Mouse (Mus musculus) adrenal gland, postnatal 10 days (tissue): ENCODE data around the gene Uba52. TPM values are rescaled to one million over a fixed set of nuclear protein-coding genes. Genes with fewer than 3 reads are reported as not detected.

ENCODE experiments used
- DNase-seq: peaks from one replicate; pipeline ENCODE4 v3.0.0; 2021; ENCODE audit warnings: mixed read lengths
- long read RNA-seq, 2 experiments: library from polyadenylated mRNA; stranded (forward); transcript quantifications; one replicate each; pipeline ENCODE4 v2.0.0; 2021
- total RNA-seq, 2 experiments: library from RNA; stranded (reverse); gene quantifications; 2 replicates each; pipeline ENCODE4 v1.2.3; 2021

The Uba52 gene
- total RNA-seq = 1,000 to 10,000 TPM; 1,751 to 1,916 TPM
- long read RNA-seq, experiment 1, transcript Uba52-203 (4 exons, 711 nt) = major isoform, 1,112 of 1,384 reads
- long read RNA-seq, experiment 1, transcript Uba52-201 (4 exons, 541 nt) = minor isoform, 121 of 1,384 reads
- long read RNA-seq, experiment 1, transcript Uba52-205 (4 exons, 705 nt) = minor isoform, 81 of 1,384 reads
- long read RNA-seq, experiment 1, transcript Uba52-208 (3 exons, 387 nt) = minor isoform, 19 of 1,384 reads
- long read RNA-seq, experiment 1, partial matches to known transcripts = 0 of 1,384 reads
- long read RNA-seq, experiment 1, other reads (novel, unspliced or antisense) = 32 of 1,384 reads
- long read RNA-seq, experiment 2, transcript Uba52-208 (3 exons, 387 nt) = minor isoform, 12 of 1,120 reads
- long read RNA-seq, experiment 2, transcript Uba52-201 (4 exons, 541 nt) = minor isoform, 90 of 1,120 reads
- long read RNA-seq, experiment 2, transcript Uba52-205 (4 exons, 705 nt) = minor isoform, 64 of 1,120 reads
- long read RNA-seq, experiment 2, transcript Uba52-203 (4 exons, 711 nt) = major isoform, 918 of 1,120 reads
- long read RNA-seq, experiment 2, partial matches to known transcripts = 8 of 1,120 reads
- long read RNA-seq, experiment 2, other reads (novel, unspliced or antisense) = 21 of 1,120 reads

- peak; percentile 98 for DNase-seq
Measured at GRCm38 (mm10) chr8:70510228-70510915, at the start of gene Uba52. Gene Uba52 (minus strand): TSS chr8:70510801.

DNA sequence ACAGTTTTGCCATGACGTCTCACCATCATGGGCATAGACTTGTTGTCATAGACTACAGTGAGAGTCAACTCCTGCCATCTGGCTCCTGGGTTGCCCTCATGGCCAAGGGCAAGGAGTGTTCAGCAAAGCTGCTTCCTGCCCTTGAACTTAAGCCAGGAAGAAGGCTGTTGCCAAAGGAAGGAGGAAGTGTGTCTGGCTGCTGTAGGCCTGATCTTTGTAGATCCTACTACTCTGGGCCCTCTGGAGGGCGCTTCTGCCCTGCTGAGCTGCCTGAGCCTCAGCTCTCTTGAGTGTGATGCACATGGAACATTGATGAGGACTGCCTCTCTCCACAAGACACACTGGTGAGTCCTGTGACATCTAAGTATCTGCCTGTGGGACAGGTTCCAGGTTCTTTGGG, 49.5 kb upstream of the Uba52 start:
- peak; percentile 80 for DNase-seq

DNA sequence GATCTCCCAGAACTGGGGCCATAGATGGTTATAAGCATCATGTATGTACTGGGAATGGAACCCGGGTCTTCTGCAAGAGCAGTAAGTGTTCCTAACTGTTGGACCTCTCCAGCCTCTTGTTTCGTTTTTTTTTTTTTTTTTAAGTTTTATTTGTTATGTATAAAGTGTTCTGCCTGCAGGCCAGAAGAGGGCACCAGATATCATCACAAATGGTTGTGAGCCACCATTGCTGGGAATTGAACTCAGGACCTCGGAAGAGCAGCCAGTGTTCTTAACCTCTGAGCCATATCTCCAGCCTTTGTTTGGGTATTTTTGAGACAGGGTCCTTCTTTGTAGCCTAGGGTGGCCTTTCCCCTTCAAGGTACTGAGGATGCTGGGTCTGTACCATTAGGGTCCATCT, 48.4 kb upstream of the Uba52 start:
- DNase-seq = no peak

DNA sequence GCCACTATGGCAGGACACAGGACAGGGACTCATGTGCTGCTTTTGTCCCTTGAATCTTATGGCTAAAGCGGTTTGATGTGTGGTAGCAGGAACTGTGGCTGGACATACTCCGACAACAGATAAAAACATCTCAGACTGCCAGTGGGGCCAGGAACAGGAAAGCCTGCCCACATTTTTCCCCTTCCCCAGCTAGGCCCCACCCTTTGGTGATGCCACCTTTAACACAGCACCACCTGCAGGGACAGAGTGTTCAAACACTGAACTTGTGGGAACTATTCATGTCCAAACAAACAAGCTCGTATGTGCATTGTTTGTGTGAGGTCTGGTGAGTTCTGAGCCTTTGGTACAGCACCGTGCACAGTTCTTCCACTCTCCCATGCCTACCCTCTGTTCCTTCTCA, 47.7 kb upstream of the Uba52 start:
- no peak for DNase-seq

DNA sequence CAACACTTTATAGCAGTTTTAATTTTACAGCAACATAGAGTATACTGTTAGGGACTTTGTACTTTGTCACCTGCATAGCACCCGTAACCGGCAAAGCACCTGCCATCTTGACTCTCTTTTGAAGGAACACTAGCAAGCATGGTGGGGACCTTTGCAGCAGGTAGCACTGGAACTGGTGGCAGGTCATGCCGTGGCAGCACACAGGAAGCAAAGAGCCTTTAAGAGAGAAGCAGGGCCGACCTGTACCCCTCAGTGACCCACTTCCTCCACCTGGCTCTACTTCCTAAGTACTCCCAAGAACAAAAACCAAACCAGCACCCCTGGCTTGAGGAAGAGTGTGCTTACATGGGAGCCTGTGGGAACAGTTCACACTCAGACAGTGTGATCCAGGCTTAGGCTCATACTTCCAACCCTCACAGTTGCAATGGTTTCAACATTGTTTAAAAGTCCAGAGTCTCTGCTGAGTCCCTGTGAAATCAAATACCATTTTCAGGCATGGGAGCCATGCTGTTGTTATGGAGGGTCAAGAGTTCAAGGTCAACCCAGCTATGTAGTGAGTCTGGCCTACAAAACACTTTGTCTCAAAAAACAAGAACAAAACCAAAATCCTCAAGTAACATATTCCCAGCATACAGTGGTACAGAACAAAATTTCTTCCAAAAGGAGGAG, 44.6 kb upstream of the Uba52 start:
- no peak for DNase-seq

DNA sequence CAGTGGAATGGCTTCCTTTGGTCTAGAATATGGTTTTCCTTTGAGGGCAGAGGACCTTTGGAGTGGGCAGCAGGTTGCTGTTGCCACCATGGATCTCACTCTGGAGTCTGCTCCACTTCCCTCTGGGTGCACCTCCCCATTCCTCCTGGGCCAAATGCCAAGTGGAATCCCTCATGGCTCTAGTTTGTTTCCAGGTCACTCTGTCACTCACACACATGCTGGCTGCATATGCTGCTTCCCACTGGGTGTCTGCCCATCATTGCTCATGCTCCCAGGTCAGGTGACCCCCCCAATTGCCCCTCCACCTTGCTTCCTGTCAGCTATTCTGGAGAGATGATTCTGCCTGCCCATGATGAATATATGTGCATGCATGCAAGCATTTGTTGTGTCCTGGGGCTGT, 43.1 kb upstream of the Uba52 start:
- peak; percentile 86 for DNase-seq

DNA sequence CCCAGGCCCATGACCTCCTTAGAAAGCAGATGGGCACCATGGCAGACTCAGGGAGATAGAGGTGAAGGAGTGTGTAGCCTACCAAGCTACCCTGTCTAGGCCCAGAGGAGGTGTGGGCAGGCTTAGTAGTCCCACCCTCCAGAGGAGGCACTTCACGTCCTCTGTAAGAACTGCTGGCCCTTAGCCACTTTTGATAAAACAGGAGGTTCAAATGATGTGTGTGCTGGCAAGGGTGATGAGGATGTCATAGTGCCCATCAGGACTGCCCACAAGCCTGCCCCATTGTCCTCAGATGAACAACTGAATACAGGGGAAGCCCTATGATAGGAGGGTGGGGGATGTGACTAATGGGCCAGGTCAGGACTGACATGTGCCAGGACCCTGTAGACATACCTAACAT, 42.2 kb upstream of the Uba52 start:
- DNase-seq = no peak

GRCm38 (mm10) chr8:70551558-70552161, 41.1 kb upstream of the Uba52 start:
- no peak for DNase-seq

GRCm38 (mm10) chr8:70549412-70550184, 39.0 kb upstream of the Uba52 start:
- no peak for DNase-seq

DNA sequence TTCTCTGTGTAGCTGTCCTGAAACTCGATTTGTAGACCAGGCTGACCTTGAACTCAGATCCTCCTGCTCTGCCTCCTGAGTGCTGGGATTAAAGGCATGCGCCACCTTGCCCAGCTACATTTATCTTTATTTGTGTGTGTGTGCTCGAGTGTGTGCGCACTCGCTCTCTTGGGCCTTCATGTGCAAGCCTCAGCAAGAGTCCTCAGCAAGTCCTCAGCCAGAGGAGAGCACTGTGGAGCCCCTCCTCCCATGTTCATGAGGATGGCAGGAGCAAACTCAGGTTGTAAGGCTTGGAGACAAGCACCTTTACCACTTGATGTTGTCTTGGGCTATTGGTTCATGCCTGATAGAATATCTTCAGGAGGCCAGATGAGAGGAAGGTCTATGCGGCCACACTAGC, 37.2 kb upstream of the Uba52 start:
- no peak for DNase-seq

GRCm38 (mm10) chr8:70546412-70546811, 35.8 kb upstream of the Uba52 start:
- no peak for DNase-seq

DNA sequence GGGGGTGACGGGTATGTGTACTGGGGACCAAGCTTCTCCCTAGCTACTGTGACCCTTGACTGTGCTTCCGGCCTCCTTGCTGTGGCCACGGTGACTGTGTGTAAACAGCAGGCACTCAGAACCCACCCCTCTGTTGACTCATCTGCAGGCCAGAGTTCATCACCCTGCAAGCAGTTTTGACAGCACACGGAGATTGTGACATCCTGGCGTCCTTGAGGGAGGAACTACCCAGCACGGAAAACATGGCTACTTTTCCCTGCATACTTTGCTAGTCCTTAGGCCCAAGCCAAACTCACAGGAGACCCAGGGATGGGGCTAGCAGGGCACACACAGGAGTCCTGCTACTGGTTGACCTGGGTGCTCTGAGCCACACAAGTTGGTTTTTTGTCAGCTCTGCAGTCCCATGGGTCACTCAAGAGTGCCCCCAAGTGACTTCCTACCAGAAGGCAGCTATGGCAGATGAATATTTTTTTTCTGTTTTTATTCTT, 33.6 kb upstream of the Uba52 start:
- peak; percentile 82 for DNase-seq

GRCm38 (mm10) chr8:70541081-70541480, 30.5 kb upstream of the Uba52 start:
- DNase-seq = no peak

- no peak for DNase-seq
Measured at GRCm38 (mm10) chr8:70540507-70541071, 30.0 kb upstream of the Uba52 start.

DNA sequence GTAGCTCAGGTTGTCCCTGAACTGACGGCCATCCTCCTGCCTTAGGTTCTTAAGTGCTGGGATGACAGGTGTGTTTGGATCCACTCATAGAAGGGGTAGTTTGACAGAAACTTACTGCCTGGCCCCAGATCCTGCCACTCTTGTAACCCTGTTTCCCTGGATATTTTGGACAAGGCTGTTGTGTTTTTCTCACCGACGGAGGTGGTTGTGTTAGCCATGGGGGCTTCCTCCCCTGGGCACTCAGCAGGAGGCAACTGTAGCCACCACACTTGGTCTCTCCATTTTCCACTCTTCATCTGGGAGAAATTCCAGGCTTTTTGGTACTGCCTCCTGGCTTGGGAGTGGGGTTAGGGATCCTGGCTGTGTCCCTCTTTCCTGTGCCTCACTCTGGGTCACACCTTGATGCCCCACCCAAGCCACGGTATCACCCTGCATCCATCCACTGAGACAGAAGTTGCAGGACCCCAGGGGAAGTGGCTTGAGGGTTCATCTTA, 29.5 kb upstream of the Uba52 start:
- no peak for DNase-seq

- peak; percentile 100 for DNase-seq
Measured at GRCm38 (mm10) chr8:70539077-70539813, 28.6 kb upstream of the Uba52 start, which contains the start of gene Ell. Gene Ell (plus strand): TSS chr8:70539457.

DNA sequence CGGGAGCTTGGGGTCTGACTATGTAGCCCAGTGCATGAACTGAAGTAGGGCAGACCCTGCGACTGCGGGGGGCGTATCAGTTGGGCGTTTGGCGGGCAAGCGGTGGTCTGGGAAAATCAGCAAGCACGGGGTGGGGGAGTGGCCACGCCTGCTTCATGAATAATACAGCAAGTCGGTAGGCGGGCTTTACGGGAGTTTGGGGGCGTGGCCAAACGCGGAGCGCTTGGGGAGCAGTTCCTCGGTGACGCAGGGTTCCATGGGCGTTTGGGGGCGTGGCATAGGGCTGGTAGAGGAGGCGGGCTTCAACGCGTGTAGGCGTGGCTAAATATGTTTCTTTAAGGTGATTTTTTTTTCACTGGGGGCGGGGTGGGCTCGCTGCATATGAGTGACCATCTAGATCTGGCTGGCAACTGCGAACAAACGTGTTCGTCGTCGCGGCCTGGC, 28.1 kb upstream of the Uba52 start:
- DNase-seq = peak; percentile 100

GRCm38 (mm10) chr8:70538024-70538579, 27.5 kb upstream of the Uba52 start:
- DNase-seq = peak; percentile 77

DNA sequence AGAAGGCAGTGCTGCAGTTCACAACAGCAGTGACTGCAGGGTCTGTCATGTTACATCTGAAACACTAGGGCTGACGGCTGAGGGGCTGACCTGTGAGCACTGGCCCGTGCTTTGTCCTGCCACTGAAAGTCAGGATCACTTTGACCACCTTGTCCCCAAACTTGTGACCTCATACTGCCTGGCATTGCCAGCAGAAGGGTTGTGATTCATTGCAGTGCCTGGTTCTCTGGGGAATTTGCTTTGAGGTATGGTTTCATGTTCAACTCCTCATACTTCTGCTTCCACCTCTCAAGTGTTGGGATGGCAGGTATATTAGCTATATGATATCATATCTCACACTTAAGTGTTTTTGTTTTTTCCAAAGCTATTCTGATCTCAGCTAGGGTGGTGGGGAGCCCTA, 25.1 kb upstream of the Uba52 start:
- DNase-seq = no peak
